Mouse (Mus musculus): ENCODE results near the gene Capn9. TPM values are rescaled to one million over a fixed set of nuclear protein-coding genes. Genes with fewer than 3 reads are reported as not detected.

Capn9 gene
- polyA plus RNA-seq (2012; rRNA removed), result not detected in 2 replicates

DNA sequence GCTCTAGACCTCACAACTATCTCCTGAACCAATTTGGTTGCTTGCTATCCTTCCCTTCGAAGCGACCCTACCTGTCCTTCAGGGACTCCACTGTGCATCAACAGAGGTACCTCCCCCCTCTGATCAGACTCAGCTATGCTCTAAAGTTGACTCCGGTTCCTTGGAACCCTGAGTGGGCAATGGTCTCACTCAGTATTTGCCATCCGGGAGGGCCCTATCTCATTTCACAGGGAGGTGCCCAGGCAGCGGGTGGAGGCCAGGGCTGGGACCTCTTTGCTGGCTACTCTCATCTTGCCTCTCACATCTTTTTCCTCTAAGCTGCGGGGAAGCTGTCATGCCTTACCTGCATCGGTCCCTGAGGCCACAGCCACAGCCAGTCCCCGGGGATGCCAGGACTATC is at the start of gene Capn9:
TSS of gene Capn9 (plus strand) at position 301 of the 400 bp plus-strand sequence.
- TF ChIP-seq CTCF (IDR thresholded peaks at IDR 0.05; ENCODE audit: borderline replicate concordance, extremely low read depth, insufficient read depth, insufficient read length) (no peak), POLR2A (IDR thresholded peaks at IDR 0.05; ENCODE audit: borderline replicate concordance, extremely low read depth, insufficient read depth, insufficient read length, poor library complexity, severe bottlenecking) (no peak)
- no peak for DNase-seq (ENCODE audit: low read depth)

DNA sequence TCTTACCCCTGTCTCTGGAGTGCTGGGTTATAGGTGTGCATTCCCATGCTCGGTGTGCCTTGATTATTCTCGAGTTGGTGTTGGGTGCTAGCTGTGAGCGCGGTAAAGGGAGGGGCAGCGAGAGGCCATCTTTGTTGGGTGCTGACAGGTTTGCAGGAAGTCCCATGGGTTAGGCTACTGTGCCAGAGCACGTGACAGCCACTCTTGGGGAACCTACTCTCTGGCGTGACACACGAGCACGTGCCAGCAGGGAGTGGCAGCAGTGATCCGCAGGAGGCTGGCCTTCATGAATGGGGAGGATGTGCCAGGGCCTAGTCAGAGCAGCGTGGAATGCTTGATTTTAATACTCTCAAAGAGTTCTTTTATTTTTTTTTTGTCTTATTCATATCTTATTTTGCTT is 49.6 kb upstream of the Capn9 start:
- DNase-seq (ENCODE audit: low read depth), result no peak
- no peak for TF ChIP-seq POLR2A (IDR thresholded peaks at IDR 0.05; ENCODE audit: borderline replicate concordance, extremely low read depth, insufficient read depth, insufficient read length, poor library complexity, severe bottlenecking)
- TF ChIP-seq CTCF (IDR thresholded peaks at IDR 0.05; ENCODE audit: borderline replicate concordance, extremely low read depth, insufficient read depth, insufficient read length), result no peak

DNA sequence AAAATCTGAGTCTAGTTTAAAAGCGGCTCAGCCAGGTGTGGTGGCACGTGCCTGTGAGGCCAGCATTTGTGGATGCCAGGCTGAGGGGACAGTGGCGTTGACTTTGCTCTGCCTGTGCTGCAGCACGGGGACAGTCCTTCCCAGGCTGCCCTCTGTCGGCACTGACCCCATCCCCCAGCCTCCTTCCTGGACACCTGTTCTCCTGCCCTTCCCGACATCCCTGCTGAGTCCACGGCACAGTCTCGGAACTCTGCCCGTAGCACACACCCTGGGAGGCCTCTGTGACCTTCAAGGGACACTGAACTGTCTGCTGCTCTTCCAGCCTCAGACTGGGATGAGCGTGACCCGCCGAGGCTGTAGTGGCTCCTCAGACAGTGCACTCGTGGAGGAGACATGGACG is 45.8 kb upstream of the Capn9 start:
- no peak for TF ChIP-seq CTCF (IDR thresholded peaks at IDR 0.05; ENCODE audit: borderline replicate concordance, extremely low read depth, insufficient read depth, insufficient read length)
- no peak for TF ChIP-seq POLR2A (IDR thresholded peaks at IDR 0.05; ENCODE audit: borderline replicate concordance, extremely low read depth, insufficient read depth, insufficient read length, poor library complexity, severe bottlenecking)
- no peak for DNase-seq (ENCODE audit: low read depth)

DNA sequence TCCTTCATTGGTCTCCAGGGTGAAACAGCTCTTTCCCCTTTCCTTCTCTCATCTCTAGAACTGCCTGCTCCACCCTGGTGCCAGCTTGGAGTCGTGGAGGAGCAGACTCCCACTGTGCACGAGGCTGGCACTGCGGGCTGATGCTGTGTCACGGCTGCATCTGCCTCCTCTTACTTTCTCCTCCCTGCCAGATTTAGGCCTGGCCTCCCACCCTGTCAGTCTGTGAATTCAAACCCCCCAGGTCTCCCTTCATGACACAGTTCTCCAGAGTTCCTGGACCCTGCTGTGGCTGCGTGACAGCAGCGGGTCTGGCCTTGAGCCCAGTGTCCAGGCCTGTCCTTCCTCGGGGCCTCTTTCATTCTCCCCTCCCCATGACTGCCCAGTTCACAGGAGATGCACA is 45.4 kb upstream of the Capn9 start:
- DNase-seq (ENCODE audit: low read depth), result no peak

DNA sequence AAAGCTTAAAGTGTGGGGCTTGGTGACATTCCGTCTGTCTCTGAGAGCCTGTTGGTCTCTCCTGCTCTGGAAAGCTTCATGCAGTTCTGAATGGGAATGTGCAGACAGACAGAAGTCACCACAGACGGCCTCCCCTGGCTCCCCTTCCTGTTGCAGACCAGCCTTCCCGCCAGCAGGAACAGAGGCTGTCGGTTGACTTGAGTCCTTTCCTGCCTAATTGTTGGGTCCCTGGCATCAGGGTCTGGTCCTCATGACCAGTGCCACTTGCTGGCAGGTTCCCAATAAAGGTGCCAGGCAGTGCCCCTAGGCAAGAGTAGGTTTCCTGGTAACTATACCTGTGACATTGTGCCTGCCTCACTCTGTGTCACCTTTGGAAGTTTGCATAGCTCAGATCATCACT is 44.9 kb upstream of the Capn9 start:
- DNase-seq (ENCODE audit: low read depth), result no peak
- no peak for TF ChIP-seq POLR2A (IDR thresholded peaks at IDR 0.05; ENCODE audit: borderline replicate concordance, extremely low read depth, insufficient read depth, insufficient read length, poor library complexity, severe bottlenecking)
- no peak for TF ChIP-seq CTCF (IDR thresholded peaks at IDR 0.05; ENCODE audit: borderline replicate concordance, extremely low read depth, insufficient read depth, insufficient read length)

More for the DNA sequence above, 45.4 kb upstream of the Capn9 start:
- TF ChIP-seq CTCF (IDR thresholded peaks at IDR 0.05; ENCODE audit: borderline replicate concordance, extremely low read depth, insufficient read depth, insufficient read length) (no peak), POLR2A (IDR thresholded peaks at IDR 0.05; ENCODE audit: borderline replicate concordance, extremely low read depth, insufficient read depth, insufficient read length, poor library complexity, severe bottlenecking) (no peak)

DNA sequence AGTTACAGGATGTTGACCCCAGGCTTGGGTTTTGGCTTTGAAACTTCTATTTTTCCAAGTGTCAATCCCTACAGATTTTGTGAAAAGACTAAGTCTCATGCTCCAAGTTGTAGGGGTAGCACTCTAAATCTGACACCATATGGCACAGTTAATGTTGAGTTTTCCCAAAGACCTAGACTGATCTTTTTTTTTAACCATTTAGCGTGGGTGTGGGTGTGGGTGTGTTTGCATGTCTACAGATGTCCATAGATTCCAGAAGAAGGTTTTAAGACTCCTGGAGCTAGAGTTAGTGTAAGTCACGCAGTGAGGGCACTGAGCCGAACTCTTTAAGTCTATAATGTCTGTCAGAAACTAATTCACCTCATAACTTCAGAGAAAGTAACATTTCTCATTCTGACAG is 43.3 kb upstream of the Capn9 start:
- no peak for TF ChIP-seq CTCF (IDR thresholded peaks at IDR 0.05; ENCODE audit: borderline replicate concordance, extremely low read depth, insufficient read depth, insufficient read length)
- no peak for DNase-seq (ENCODE audit: low read depth)

DNA sequence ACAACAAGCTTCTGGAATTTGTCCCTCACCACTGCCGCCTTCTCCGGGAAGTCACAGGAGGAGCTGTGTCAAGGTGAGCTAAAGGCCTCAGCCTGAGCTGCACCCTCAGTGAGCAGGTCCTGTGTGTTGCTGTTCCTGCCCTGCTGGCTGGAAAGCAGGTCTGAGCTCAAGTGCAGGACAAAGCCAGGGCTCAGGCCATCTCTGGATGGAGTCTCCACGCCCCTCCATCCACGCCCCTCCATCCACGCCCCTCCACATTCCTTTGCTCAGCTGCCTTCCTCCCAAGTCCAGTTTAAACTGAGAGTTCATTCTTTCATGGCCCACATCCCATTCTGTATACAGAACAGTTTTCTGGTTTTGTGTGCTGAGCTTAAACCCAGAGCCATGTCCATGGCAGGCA is 40.5 kb upstream of the Capn9 start:
- no peak for DNase-seq (ENCODE audit: low read depth)
- TF ChIP-seq POLR2A (IDR thresholded peaks at IDR 0.05; ENCODE audit: borderline replicate concordance, extremely low read depth, insufficient read depth, insufficient read length, poor library complexity, severe bottlenecking), result no peak

DNA sequence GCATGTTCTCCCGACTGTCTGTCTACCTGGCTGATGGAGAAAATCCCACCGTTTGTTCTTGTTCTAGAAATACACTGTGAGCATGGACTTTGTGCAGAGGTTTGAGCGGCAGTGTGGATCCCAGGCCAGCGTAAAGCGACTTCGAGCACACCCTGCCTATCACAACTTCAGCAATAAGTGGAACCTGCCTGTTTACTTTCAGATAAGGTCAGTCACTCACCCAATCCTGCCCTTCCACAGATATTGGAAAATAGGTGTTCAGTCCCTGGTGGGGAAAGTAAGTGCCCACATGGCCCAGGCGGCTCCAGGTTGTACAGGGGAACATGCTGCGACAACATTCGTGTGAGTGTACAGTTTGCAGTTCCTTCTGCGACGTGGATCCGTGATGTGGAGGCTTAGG is 35.0 kb upstream of the Capn9 start:
- DNase-seq (ENCODE audit: low read depth), result no peak
- TF ChIP-seq POLR2A (IDR thresholded peaks at IDR 0.05; ENCODE audit: borderline replicate concordance, extremely low read depth, insufficient read depth, insufficient read length, poor library complexity, severe bottlenecking) (no peak), CTCF (IDR thresholded peaks at IDR 0.05; ENCODE audit: borderline replicate concordance, extremely low read depth, insufficient read depth, insufficient read length) (no peak)

DNA sequence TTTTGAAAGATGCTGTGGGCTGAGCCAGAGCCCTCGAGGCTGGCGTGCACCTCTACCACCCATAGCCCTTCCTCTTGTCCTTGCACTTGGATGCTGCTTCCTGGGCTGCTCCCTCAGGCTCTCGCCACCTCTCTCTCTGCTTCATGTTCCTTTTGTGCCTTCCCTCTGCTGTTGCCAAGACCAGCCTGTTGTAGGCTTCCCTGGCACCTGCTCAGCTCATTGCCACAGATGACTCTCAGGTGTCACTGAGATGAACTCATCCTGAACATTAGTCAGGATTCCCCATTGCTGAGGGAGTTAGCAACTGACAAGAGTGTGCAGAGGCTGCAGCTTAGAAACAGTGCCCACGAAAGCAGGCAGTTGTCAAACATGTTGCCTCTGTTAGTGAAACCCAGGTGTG is 33.9 kb upstream of the Capn9 start:
- TF ChIP-seq POLR2A (IDR thresholded peaks at IDR 0.05; ENCODE audit: borderline replicate concordance, extremely low read depth, insufficient read depth, insufficient read length, poor library complexity, severe bottlenecking) (no peak), CTCF (IDR thresholded peaks at IDR 0.05; ENCODE audit: borderline replicate concordance, extremely low read depth, insufficient read depth, insufficient read length) (no peak)

DNA sequence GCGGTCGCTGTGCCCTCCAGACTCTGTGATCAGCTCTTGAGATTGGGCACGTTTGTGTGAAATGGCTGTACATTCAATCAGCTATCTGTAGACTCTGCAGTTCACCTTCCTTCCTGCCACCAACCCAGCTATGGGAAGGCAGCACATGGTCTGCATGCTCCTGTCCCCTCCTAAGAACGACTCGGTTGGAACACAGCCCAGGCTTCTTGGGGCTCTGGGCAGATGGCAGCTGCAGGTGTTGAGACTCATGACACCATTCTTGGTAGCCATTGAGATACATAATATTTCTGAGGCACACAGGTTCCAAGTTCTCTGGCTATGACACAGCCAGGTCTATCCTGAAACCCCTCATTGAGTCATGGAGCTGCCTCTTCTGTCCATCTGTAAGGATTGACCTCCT is 32.6 kb upstream of the Capn9 start:
- TF ChIP-seq POLR2A (IDR thresholded peaks at IDR 0.05; ENCODE audit: borderline replicate concordance, extremely low read depth, insufficient read depth, insufficient read length, poor library complexity, severe bottlenecking) (no peak), CTCF (IDR thresholded peaks at IDR 0.05; ENCODE audit: borderline replicate concordance, extremely low read depth, insufficient read depth, insufficient read length) (no peak)
- no peak for DNase-seq (ENCODE audit: low read depth)

More for the DNA sequence above, 33.9 kb upstream of the Capn9 start:
- no peak for DNase-seq (ENCODE audit: low read depth)

DNA sequence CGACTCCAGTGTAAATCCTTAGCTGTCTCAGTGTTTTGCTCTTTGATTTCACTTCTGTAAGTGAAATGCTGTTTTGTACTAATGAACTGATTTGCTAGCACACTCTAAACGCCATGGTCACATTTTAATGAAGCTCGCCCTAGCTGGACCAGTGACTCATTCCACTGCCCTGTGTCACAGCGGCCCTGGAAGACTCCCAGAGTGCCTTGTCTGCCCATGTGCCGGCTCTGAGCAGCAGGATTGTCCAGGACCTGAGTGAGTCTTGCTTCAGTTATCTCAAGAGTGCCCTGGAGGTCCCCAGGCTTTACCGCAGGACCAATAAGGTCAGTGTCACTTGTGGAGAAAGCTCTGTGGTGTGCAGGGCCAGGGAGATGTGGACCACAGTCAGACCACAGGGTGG is 29.5 kb upstream of the Capn9 start:
- TF ChIP-seq POLR2A (IDR thresholded peaks at IDR 0.05; ENCODE audit: borderline replicate concordance, extremely low read depth, insufficient read depth, insufficient read length, poor library complexity, severe bottlenecking) (no peak), CTCF (IDR thresholded peaks at IDR 0.05; ENCODE audit: borderline replicate concordance, extremely low read depth, insufficient read depth, insufficient read length) (no peak)

DNA sequence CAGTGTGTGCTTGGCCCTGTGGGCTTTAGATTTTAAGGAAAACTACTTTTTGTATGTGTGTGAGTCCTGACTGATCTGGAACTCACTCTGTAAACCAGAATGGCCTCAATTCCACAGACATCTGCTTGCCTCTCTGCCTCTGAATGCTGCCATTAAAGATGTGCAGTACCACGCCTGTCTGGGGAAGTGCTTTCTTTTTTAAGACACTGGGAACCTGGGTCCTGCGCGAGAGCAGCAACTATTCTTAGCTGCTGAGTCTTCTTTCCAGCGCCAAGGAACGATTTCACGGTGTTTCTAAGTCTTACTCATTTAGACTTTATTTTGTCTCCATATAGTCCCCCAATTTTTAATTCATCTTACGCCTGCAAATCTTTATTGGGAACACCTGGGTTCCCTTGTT is 29.1 kb upstream of the Capn9 start:
- DNase-seq (ENCODE audit: low read depth), result no peak
- TF ChIP-seq CTCF (IDR thresholded peaks at IDR 0.05; ENCODE audit: borderline replicate concordance, extremely low read depth, insufficient read depth, insufficient read length) (no peak), POLR2A (IDR thresholded peaks at IDR 0.05; ENCODE audit: borderline replicate concordance, extremely low read depth, insufficient read depth, insufficient read length, poor library complexity, severe bottlenecking) (no peak)

More for the DNA sequence above, 29.5 kb upstream of the Capn9 start:
- no peak for DNase-seq (ENCODE audit: low read depth)

DNA sequence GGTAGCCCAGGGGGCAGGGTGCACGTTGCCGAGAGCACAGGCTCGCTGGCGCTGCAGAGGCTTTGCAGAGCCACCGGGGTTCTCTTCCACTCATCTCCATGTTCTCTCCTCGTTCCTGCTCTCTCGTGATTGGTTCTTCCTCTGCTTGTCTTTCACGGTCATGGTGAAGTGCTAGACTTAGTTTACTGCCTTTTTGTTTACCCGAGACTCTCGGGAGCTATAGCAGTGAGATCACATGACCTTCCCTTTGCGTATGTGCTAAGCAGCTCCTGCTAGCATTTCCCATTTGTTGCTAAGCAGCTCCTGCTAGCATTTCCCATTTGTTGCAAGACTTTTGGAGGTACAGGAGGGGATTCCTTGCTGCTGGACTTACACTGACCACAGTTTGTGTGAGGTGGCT is 28.6 kb upstream of the Capn9 start:
- TF ChIP-seq CTCF (IDR thresholded peaks at IDR 0.05; ENCODE audit: borderline replicate concordance, extremely low read depth, insufficient read depth, insufficient read length) (no peak), POLR2A (IDR thresholded peaks at IDR 0.05; ENCODE audit: borderline replicate concordance, extremely low read depth, insufficient read depth, insufficient read length, poor library complexity, severe bottlenecking) (no peak)
- no peak for DNase-seq (ENCODE audit: low read depth)

Data from brain, embryonic 14.5 days (tissue).